Mouse (Mus musculus): ENCODE measurements around the gene Sspo.
A peak's percentile ranks its signal among the peaks of the same experiment; 100 is the strongest.

DNA sequence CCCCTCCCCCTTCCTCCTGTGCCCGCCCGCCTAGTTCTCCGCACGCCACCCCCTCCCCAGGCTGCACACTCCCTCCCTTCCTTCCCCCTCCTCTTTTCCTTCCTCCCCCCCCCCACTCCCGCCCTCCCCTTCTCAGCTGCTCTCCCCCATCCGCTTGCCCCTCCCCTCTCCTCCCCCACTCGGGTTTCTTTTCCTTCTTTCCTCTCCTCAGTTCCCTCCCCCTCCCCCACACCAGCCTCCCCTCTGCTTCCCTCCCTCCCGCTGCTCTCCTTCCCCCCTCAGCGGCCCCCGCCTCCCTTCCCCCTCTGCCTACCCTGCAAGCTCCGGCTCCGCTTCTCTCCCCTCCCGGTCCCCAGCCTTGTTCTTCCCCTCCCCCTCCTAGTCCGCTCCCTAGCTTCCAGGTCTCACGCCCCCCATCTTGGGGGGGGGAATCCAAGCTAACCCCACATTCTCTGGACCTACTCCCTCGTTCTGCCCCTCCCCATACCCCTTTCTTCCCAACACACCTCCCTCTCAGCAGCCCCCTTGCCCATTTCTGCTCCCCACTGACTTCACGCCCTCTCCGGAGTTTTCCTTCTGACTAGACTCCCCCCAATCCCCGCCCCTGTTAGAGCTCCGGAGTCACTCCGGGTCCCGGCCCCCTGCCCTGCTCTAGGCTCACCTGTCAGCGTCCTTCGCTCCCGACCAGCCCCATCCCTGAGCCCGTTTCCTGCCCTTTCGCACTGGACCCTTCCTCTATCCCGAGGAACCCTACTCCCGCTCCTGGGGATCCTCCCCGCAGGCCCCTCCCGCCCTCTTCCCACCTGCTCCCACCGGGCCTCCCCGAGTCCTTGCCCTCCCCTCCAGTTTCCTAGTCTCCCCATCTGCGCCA, 3.5 kb upstream of the Sspo start:
- TF ChIP-seq CTCF (IDR thresholded peaks at IDR 0.05 in 2 of 3, conservative IDR thresholded peaks at IDR 0.05 in 1 of 3; ENCODE audit: control insufficient read depth in 1 of 3, insufficient read depth in 1 of 3, low read depth in 2 of 3, low read length in 3 of 3, poor library complexity in 1 of 3, severe bottlenecking in 1 of 3) (no peak), MAX (IDR thresholded peaks at IDR 0.05; ENCODE audit: low read length) (no peak), BHLHE40 (IDR thresholded peaks at IDR 0.05; ENCODE audit: borderline replicate concordance, low read depth, low read length) (no peak), MAZ (IDR thresholded peaks at IDR 0.05; ENCODE audit: low read depth, low read length) (0 out of 2 replicates have a peak, but pooled peaks have one; percentile 43), RCOR1 (IDR thresholded peaks at IDR 0.05; ENCODE audit: low read depth, low read length) (no peak), MAFK (IDR thresholded peaks at IDR 0.05; ENCODE audit: borderline replicate concordance, low read depth, low read length) (no peak)
